Mouse (Mus musculus): ENCODE results near the gene Pde4d. TPM values are rescaled to one million over a fixed set of nuclear protein-coding genes. Genes with fewer than 3 reads are reported as not detected.

Gene Pde4d
- polyA plus RNA-seq, 1 experiment from 2014 or later, result 12.9 TPM

GRCm38 (mm10) chr13:109249315-109249714 is 799.6 kb downstream of the Pde4d start:
- Histone ChIP-seq H3K4me2 (ENCODE audit: low read depth, low read length) (no peak overlapping the region), H3K27ac (ENCODE audit: low read length) (no peak overlapping the region), H3K36me3 (ENCODE audit: control insufficient read depth, insufficient read depth) (no peaks in the 10 kb centered on the region), H3K27me3 (ENCODE audit: control insufficient read depth, insufficient read depth, low read depth, low read length) (no peaks in the 10 kb centered on the region), H3K4me1 (ENCODE audit: control insufficient read depth, low read depth, low read length) (no peaks in the 10 kb centered on the region), H3K9ac (ENCODE audit: low read depth, low read length) (no peak overlapping the region), H3K9me3 (replicated peaks; ENCODE audit: control insufficient read depth, low read length) (no peaks in the 10 kb centered on the region), H3K4me3 (ENCODE audit: low read depth, low read length) (no peak overlapping the region)
- no peak for ATAC-seq (ENCODE audit: low read depth)

GRCm38 (mm10) chr13:109255634-109256033 is 805.9 kb downstream of the Pde4d start:
- H3K36me3 ChIP-seq (ENCODE audit: control insufficient read depth, insufficient read depth), result no peaks in the 10 kb centered on the region
- no peak for ATAC-seq (ENCODE audit: low read depth)

DNA sequence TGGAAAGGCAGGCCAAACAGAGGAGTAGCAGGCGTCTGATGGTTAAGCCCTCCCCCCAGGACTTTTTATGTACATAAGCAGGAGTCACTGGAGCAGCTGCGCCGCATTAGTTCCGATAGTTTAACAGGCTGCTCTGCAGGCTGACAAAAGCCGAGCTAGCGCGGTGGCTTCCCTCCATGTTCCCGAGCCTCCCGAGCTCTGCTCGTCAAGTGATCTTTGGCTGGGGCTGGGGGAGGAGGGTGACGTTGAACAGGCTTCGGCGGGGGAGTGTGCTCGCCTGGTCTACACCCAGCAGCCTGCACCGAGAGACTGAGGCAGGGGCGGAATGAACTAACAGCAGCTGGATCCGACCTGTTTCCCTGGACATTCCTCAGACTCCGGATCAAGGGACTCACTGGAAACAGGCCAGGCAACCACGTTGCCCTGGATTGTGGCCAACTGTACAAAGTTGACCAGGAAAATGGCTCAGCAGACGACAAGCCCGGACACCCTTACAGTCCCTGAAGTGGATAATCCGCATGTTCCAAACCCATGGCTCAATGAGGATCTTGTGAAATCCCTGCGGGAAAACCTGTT is 810.6 kb downstream of the Pde4d start:
- ATAC-seq (ENCODE audit: low read depth), result peak; percentile 77
- no peaks in the 10 kb centered on the region for H3K9me3 ChIP-seq (replicated peaks; ENCODE audit: control insufficient read depth, low read length)
- H3K36me3 ChIP-seq (ENCODE audit: control insufficient read depth, insufficient read depth), result no peaks in the 10 kb centered on the region
- peak overlapping the region; percentile 57 for H3K4me3 ChIP-seq (ENCODE audit: low read depth, low read length)
- WGBS (ENCODE audit: insufficient replicate concordance), result under 1% methylated on average over 23 of the region's 23 CpGs
- H3K9ac ChIP-seq (ENCODE audit: low read depth, low read length), result peak overlapping the region; percentile 35; the same call in 1 of the 2 replicates
- no peaks in the 10 kb centered on the region for H3K27me3 ChIP-seq (ENCODE audit: control insufficient read depth, insufficient read depth, low read depth, low read length)
- H3K27ac ChIP-seq (ENCODE audit: low read length), result peak overlapping the region; percentile 67
- peak overlapping the region; percentile 40 for H3K4me2 ChIP-seq (ENCODE audit: low read depth, low read length)
- no peaks in the 10 kb centered on the region for H3K4me1 ChIP-seq (ENCODE audit: control insufficient read depth, low read depth, low read length)

More at GRCm38 (mm10) chr13:109255634-109256033, 805.9 kb downstream of the Pde4d start:
- Histone ChIP-seq H3K27me3 (ENCODE audit: control insufficient read depth, insufficient read depth, low read depth, low read length) (no peaks in the 10 kb centered on the region), H3K4me1 (ENCODE audit: control insufficient read depth, low read depth, low read length) (no peaks in the 10 kb centered on the region), H3K9me3 (replicated peaks; ENCODE audit: control insufficient read depth, low read length) (no peaks in the 10 kb centered on the region), H3K4me3 (ENCODE audit: low read depth, low read length) (no peak overlapping the region), H3K4me2 (ENCODE audit: low read depth, low read length) (no peak overlapping the region), H3K27ac (ENCODE audit: low read length) (no peak overlapping the region), H3K9ac (ENCODE audit: low read depth, low read length) (no peak overlapping the region)
- WGBS (ENCODE audit: insufficient replicate concordance), result 57% methylated on average over 4 of the region's 4 CpGs

DNA sequence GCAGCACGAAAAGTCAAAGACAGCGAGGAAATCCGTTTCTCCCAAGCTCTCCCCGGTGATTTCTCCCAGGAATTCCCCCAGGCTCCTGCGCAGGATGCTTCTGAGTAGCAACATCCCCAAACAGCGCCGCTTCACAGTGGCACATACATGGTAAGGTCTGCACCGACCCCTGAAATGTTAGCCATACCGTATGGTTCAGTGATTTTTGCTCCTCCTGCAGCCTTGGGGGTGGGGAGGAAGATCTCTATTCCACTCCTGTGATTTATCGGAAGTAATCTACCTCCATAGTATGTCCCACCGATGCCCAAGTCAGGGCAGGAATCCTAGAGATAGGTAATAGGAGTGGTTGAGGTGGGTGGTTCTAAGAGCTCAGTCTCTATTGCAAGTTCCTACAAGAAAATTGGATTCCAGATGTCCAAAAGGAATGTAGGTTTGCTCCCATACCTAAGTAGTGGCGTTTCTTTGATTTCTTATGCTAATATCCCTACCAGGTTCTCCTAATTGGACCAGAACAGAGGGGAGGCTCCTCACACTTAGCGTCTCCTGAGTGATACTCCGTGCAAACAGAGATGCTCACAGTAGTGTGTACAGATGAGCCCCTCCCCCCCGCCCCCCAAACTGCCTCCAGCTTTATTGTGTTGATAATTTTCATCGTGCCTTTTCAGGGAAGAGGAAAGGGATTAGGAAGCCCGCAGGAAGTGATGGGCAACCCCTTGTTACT is 811.2 kb downstream of the Pde4d start:
- peak overlapping the region; percentile 67; the same call in 1 of the 2 replicates for H3K27ac ChIP-seq (ENCODE audit: low read length)
- no peaks in the 10 kb centered on the region for H3K27me3 ChIP-seq (ENCODE audit: control insufficient read depth, insufficient read depth, low read depth, low read length)
- under 1% methylated on average over 17 of the region's 17 CpGs for WGBS (ENCODE audit: insufficient replicate concordance)
- no peaks in the 10 kb centered on the region for H3K36me3 ChIP-seq (ENCODE audit: control insufficient read depth, insufficient read depth)
- H3K4me3 ChIP-seq (ENCODE audit: low read depth, low read length), result peak overlapping the region; percentile 57
- peak; percentile 19; the same call in 1 of the 2 replicates for ATAC-seq (ENCODE audit: low read depth)
- H3K4me1 ChIP-seq (ENCODE audit: control insufficient read depth, low read depth, low read length), result no peaks in the 10 kb centered on the region
- peak overlapping the region; percentile 40 for H3K4me2 ChIP-seq (ENCODE audit: low read depth, low read length)
- H3K9ac ChIP-seq (ENCODE audit: low read depth, low read length), result peak overlapping the region; percentile 12; the same call in 1 of the 2 replicates
- H3K9me3 ChIP-seq (replicated peaks; ENCODE audit: control insufficient read depth, low read length), result no peaks in the 10 kb centered on the region

DNA sequence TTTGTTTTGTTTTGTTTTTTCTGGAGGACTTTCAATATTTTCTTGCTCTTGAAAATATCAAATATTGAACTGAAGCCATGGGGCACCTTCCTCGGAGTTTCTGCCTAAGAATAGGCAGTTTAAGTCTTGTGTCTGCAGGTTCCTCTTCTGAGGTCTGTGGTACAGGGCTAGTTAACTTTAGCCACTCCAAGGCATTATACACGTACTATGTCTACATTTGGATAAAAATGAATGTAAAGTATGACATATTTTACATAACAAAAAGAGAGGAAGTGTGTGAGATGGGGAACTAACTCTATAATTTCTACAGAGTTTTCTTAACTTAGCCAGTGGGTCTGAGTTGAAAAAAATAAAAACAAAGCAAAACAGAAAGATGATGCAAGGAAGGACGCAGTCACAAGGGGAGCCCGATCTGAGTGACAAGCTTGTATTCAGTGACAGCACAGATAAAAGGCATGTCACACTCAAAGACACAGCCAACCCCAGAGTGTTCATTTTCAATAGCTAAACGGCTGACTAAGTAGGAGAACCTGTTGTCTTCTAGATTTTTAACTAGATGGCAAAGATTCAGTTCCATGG is 812.0 kb downstream of the Pde4d start:
- Histone ChIP-seq H3K27ac (ENCODE audit: low read length) (no peak overlapping the region), H3K4me3 (ENCODE audit: low read depth, low read length) (no peak overlapping the region), H3K4me1 (ENCODE audit: control insufficient read depth, low read depth, low read length) (no peaks in the 10 kb centered on the region), H3K36me3 (ENCODE audit: control insufficient read depth, insufficient read depth) (no peaks in the 10 kb centered on the region), H3K4me2 (ENCODE audit: low read depth, low read length) (peak overlapping the region; percentile 40; the same call in 1 of the 2 replicates), H3K9me3 (replicated peaks; ENCODE audit: control insufficient read depth, low read length) (no peaks in the 10 kb centered on the region), H3K27me3 (ENCODE audit: control insufficient read depth, insufficient read depth, low read depth, low read length) (no peaks in the 10 kb centered on the region), H3K9ac (ENCODE audit: low read depth, low read length) (no peak overlapping the region)
- ATAC-seq (ENCODE audit: low read depth), result no peak
- WGBS (ENCODE audit: insufficient replicate concordance), result 9% methylated on average over 5 of the region's 5 CpGs

DNA sequence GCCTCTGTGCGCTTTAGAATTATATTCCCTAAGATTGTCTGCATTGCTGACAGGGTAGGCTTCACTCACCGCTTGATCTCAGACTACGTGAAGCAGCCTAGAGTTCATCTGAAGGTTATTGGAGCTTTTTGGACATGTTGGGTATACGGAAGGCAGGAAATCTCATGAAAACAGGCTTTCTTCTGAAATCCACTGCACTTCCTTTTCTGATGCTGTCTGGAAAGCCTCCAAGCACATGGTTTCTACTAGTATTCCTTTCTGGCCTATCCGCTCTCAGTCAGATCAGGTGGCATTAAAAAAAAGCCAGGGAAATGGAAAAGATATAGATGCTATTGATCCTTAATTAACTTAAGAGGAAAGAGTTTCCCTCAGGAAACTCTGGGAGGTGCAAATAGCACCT is 812.8 kb downstream of the Pde4d start:
- H3K4me1 ChIP-seq (ENCODE audit: control insufficient read depth, low read depth, low read length), result no peaks in the 10 kb centered on the region
- no peaks in the 10 kb centered on the region for H3K9me3 ChIP-seq (replicated peaks; ENCODE audit: control insufficient read depth, low read length)
- WGBS (ENCODE audit: insufficient replicate concordance), result 56% methylated on average over 5 of the region's 5 CpGs
- H3K4me3 ChIP-seq (ENCODE audit: low read depth, low read length), result no peak overlapping the region
- H3K27ac ChIP-seq (ENCODE audit: low read length), result no peak overlapping the region
- H3K36me3 ChIP-seq (ENCODE audit: control insufficient read depth, insufficient read depth), result no peaks in the 10 kb centered on the region
- H3K9ac ChIP-seq (ENCODE audit: low read depth, low read length), result no peak overlapping the region
- no peak overlapping the region for H3K4me2 ChIP-seq (ENCODE audit: low read depth, low read length)
- H3K27me3 ChIP-seq (ENCODE audit: control insufficient read depth, insufficient read depth, low read depth, low read length), result no peaks in the 10 kb centered on the region
- ATAC-seq (ENCODE audit: low read depth), result no peak

DNA sequence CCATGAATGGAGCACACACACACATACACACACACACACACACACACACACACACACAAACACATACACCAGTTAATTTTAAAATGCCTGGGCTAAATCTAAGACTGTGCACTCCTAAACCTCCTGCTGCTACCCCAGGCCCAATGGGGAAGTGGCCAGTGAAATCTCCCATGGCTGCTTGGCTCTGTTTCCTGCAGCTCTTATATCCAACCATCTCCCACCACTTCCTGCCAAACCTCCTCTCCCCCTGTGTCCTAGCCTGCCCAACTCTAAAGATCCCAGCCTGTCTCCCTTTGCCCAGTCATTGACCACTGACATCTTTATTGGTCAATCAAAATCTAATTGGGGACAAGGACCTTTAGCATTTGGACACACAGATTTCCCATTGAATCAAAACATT is 814.1 kb downstream of the Pde4d start:
- ATAC-seq (ENCODE audit: low read depth), result no peak
- Histone ChIP-seq H3K9ac (ENCODE audit: low read depth, low read length) (no peak overlapping the region), H3K36me3 (ENCODE audit: control insufficient read depth, insufficient read depth) (no peaks in the 10 kb centered on the region)

DNA sequence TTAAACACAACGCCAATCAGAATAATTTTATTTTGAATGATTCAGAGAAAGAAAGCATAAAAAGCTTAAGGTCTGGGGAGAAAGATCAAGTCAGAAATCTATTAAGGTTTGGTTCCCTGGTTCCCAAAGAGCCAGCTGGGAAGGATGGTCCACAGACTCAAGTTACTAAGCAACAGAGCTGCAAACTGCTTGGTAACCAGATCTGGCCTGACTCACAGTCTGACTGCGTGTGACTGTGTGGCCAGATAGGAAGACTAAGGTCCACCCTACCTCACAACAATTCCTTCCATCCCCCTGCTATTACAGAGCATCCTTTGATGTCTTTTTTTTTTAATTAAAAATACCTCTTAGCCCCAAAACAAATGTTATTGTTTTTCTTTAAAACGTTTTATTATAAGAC is 818.5 kb downstream of the Pde4d start:
- Histone ChIP-seq H3K27me3 (ENCODE audit: control insufficient read depth, insufficient read depth, low read depth, low read length) (no peaks in the 10 kb centered on the region), H3K4me1 (ENCODE audit: control insufficient read depth, low read depth, low read length) (no peaks in the 10 kb centered on the region), H3K4me3 (ENCODE audit: low read depth, low read length) (no peak overlapping the region), H3K9ac (ENCODE audit: low read depth, low read length) (no peak overlapping the region), H3K27ac (ENCODE audit: low read length) (no peak overlapping the region), H3K4me2 (ENCODE audit: low read depth, low read length) (no peak overlapping the region), H3K9me3 (replicated peaks; ENCODE audit: control insufficient read depth, low read length) (no peaks in the 10 kb centered on the region), H3K36me3 (ENCODE audit: control insufficient read depth, insufficient read depth) (no peaks in the 10 kb centered on the region)
- WGBS (ENCODE audit: insufficient replicate concordance), result 52% methylated on average over 3 of the region's 3 CpGs
- no peak for ATAC-seq (ENCODE audit: low read depth)

More for the DNA sequence above, 814.1 kb downstream of the Pde4d start:
- Histone ChIP-seq H3K27ac (ENCODE audit: low read length) (no peak overlapping the region), H3K4me2 (ENCODE audit: low read depth, low read length) (no peak overlapping the region), H3K9me3 (replicated peaks; ENCODE audit: control insufficient read depth, low read length) (no peaks in the 10 kb centered on the region), H3K27me3 (ENCODE audit: control insufficient read depth, insufficient read depth, low read depth, low read length) (no peaks in the 10 kb centered on the region), H3K4me1 (ENCODE audit: control insufficient read depth, low read depth, low read length) (no peaks in the 10 kb centered on the region), H3K4me3 (ENCODE audit: low read depth, low read length) (no peak overlapping the region)

- H3K4me1 ChIP-seq (ENCODE audit: control insufficient read depth, low read depth, low read length), result no peaks in the 10 kb centered on the region
- H3K36me3 ChIP-seq (ENCODE audit: control insufficient read depth, insufficient read depth), result no peaks in the 10 kb centered on the region
- WGBS (ENCODE audit: insufficient replicate concordance), result 55% methylated on average over 4 of the region's 4 CpGs
- no peak for ATAC-seq (ENCODE audit: low read depth)
- no peaks in the 10 kb centered on the region for H3K27me3 ChIP-seq (ENCODE audit: control insufficient read depth, insufficient read depth, low read depth, low read length)
- H3K4me2 ChIP-seq (ENCODE audit: low read depth, low read length), result no peak overlapping the region
- H3K9me3 ChIP-seq (replicated peaks; ENCODE audit: control insufficient read depth, low read length), result no peaks in the 10 kb centered on the region
- no peak overlapping the region for H3K9ac ChIP-seq (ENCODE audit: low read depth, low read length)
- no peak overlapping the region for H3K27ac ChIP-seq (ENCODE audit: low read length)
- no peak overlapping the region for H3K4me3 ChIP-seq (ENCODE audit: low read depth, low read length)
Measured at GRCm38 (mm10) chr13:109268659-109269322, 819.0 kb downstream of the Pde4d start.
